Mouse (Mus musculus): ENCODE measurements at regions not wholly inside any gene's neighbourhood (a gene's known extent, or its start where the extent isn't known, plus 50 kb on each side); places are given as distances from the start of the nearest gene placed in this dataset.

DNA sequence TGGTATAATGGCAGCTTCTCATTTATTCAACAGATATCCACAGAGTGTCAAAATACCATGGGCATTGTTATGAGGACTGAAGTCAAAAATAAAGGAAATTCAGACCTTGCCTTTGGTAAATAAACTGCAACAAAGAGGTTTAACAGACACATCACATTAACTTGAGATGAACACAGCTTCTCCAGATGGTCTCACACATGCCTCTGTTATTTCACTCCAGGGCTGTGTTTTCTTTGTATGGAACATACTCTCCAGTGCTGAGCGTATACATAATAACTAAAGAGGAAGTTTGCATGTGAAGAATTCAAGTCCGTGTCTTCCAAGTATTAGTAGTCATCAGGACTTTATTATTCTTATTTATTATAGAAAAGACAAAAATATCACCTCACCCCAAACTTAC, 355.5 kb upstream of the Trib2 start:
- Histone ChIP-seq H3K27me3 (replicated peaks) (no peaks in the 10 kb centered on the region), H3K27ac (no peak overlapping the region), H3K4me2 (no peak overlapping the region), H3K36me3 (no peaks in the 10 kb centered on the region), H3K4me1 (no peaks in the 10 kb centered on the region), H3K4me3 (no peak overlapping the region), H3K9ac (no peak overlapping the region), H3K9me3 (replicated peaks) (no peaks in the 10 kb centered on the region)
- WGBS (ENCODE audit: insufficient replicate concordance), result 75% methylated on average over 2 of the region's 2 CpGs
- ATAC-seq, result no peak

DNA sequence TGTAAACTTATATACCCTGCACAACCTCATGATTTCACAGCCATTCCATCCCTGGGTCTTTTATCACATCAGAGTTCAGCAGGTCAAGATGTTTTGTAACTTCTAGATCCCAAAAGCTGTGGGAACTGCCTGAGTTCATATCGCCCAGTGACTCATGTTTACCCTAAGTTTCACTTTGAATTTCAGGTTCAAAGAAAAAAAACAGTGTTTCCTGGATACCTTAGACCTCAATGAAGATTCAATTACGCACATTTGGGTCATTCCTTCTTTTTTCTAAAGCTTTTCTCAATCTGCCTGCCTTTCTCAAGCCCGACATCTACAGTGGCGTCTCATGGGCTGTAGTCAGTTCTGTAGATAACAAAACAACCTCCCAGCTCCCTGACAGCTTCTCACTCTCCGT, 354.9 kb upstream of the Trib2 start:
- Histone ChIP-seq H3K27me3 (replicated peaks) (no peaks in the 10 kb centered on the region), H3K9ac (no peak overlapping the region), H3K4me2 (no peak overlapping the region), H3K9me3 (replicated peaks) (no peaks in the 10 kb centered on the region), H3K27ac (no peak overlapping the region), H3K36me3 (no peaks in the 10 kb centered on the region), H3K4me1 (no peaks in the 10 kb centered on the region), H3K4me3 (no peak overlapping the region)
- WGBS (ENCODE audit: insufficient replicate concordance), result 48% methylated on average over 5 of the region's 5 CpGs
- no peak for ATAC-seq

DNA sequence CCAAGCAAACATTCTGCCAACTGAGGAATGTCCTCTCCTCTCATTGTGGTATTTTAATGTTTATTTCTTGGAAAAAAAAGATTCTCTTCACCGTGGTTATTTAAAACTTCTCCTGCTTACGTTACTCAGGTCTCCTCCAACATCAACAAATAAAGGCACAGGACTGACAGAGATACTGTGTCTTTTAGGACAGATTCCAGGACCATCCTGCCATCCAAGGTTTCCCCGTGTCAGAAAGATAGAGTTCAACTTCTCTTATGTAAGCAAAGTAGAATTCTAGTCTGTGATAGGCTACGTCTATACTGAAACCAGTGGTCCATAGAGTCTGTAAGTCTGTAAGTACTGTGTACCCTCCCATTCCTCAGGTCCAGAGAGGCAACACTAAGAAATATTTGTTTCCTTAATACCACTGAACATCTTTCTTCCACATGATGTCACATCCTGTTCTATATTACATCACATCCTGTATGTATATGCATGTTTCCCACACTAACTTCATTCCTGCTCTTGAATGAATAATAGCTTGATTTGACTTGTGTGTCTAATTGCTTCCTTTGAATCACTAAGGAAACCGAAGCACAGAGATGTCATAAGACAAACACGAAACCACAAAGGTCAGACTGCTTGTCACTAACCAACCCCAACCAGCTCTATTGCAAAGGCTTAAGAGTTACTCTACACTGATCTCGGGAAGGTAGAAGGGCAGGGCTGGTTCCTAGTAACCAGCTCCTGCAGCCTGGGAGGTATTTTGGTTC, 353.2 kb upstream of the Trib2 start:
- H3K27ac ChIP-seq, result no peak overlapping the region
- no peak overlapping the region for H3K4me3 ChIP-seq
- no peaks in the 10 kb centered on the region for H3K27me3 ChIP-seq (replicated peaks)
- H3K9ac ChIP-seq, result no peak overlapping the region
- H3K9me3 ChIP-seq (replicated peaks), result no peaks in the 10 kb centered on the region
- H3K36me3 ChIP-seq, result no peaks in the 10 kb centered on the region
- WGBS (ENCODE audit: insufficient replicate concordance), result 51% methylated on average over 7 of the region's 7 CpGs
- no peak for ATAC-seq
- H3K4me2 ChIP-seq, result no peak overlapping the region
- no peaks in the 10 kb centered on the region for H3K4me1 ChIP-seq

DNA sequence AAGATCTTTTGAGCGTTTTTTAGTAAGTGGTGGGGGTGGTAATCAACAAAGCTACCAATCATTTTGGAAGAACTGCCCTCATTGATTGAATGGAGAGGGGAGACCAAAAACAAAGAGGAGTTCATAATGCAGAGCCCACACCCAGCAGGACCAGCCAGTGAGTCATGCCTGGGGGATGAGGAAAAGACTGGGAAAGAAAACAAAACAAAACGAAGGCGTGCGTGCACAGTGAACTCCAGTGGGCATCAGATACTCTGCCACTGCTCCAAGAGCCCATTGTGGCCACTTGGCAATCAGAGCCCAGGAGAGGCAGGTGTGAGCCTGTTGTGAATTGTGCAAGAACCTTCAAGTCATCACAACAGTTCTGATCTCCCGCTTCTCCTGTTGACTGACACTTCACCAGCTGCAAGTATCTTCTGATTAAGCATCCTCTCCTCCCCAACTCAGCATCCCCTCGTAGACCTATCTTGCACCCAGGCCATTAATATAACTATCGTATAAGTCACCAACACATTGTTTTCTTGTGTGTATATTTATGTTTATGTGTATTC, 351.1 kb upstream of the Trib2 start:
- Histone ChIP-seq H3K4me1 (no peaks in the 10 kb centered on the region), H3K27ac (no peak overlapping the region), H3K4me3 (no peak overlapping the region), H3K9ac (no peak overlapping the region), H3K4me2 (no peak overlapping the region), H3K9me3 (replicated peaks) (no peaks in the 10 kb centered on the region), H3K36me3 (no peaks in the 10 kb centered on the region), H3K27me3 (replicated peaks) (no peaks in the 10 kb centered on the region)
- 63% methylated on average over 7 of the region's 7 CpGs for WGBS (ENCODE audit: insufficient replicate concordance)
- ATAC-seq, result no peak

DNA sequence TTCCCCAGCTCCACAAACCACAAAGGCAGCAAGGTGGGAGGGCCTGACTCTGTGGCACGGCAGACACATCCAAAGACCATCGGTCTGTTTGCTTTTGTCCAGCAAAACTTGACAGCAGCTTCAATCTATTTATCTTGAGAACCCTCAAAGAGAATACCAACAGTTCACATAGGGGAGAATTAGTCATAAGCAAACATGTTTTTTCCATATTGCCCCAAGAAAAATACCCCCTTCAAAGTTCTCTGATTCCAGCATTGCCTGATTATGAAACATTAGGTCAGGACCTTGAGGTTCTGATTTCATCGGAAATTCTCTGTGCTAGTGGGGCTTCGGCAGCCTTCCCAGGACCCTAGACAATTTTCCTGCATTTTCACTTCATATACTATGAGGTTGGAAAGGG, 348.4 kb upstream of the Trib2 start:
- H3K36me3 ChIP-seq, result no peaks in the 10 kb centered on the region
- H3K4me1 ChIP-seq, result no peaks in the 10 kb centered on the region
- H3K4me2 ChIP-seq, result no peak overlapping the region
- H3K27me3 ChIP-seq (replicated peaks), result no peaks in the 10 kb centered on the region
- no peaks in the 10 kb centered on the region for H3K9me3 ChIP-seq (replicated peaks)
- no peak overlapping the region for H3K4me3 ChIP-seq
- no peak overlapping the region for H3K27ac ChIP-seq
- H3K9ac ChIP-seq, result no peak overlapping the region
- no peak for ATAC-seq
- WGBS (ENCODE audit: insufficient replicate concordance), result 57% methylated on average over 4 of the region's 4 CpGs

DNA sequence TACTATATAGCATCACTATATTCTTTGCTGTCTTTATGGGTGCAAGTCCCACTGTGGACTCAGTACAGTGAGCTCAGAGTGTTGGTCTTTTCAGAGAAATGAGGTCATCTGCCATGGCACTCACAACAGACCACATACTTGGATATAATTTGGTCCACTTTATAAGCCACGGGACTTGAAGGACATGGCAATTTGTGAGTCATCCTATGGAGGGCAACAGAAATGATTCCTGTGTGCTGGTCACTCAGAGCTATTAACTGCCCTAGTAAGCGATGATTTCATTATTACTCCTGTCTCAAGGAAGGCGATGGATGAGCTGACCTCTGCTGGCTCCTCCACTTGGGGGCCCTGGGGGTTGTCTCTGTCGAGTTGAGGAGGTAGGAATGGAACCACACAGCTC, 345.2 kb upstream of the Trib2 start:
- no peak overlapping the region for H3K4me2 ChIP-seq
- H3K27me3 ChIP-seq (replicated peaks), result no peaks in the 10 kb centered on the region
- H3K27ac ChIP-seq, result no peak overlapping the region
- no peak overlapping the region for H3K9ac ChIP-seq
- no peaks in the 10 kb centered on the region for H3K36me3 ChIP-seq
- H3K4me1 ChIP-seq, result no peaks in the 10 kb centered on the region
- no peak for ATAC-seq
- H3K4me3 ChIP-seq, result no peak overlapping the region
- no peaks in the 10 kb centered on the region for H3K9me3 ChIP-seq (replicated peaks)
- WGBS (ENCODE audit: insufficient replicate concordance), result 64% methylated on average over 4 of the region's 4 CpGs

DNA sequence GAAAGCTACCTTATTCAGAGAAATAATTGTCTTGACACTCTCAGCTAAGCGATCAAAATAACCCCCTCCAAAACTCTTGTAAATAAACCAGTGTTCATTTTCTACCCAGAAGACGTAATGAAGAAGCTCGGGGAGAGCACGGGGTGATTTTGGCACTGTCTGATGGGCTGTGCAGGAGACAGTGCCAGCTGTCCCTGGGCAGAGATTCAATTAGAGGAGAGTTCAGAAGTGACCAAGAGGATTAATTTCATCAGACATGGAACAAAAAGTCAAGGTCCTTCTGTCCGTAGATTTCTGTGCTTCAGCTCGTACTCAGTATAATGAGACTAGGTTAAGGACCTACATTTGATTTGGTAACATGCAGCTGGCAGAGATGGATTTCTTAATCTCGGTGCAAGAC, 341.2 kb upstream of the Trib2 start:
- 73% methylated on average over 7 of the region's 7 CpGs for WGBS (ENCODE audit: insufficient replicate concordance)
- Histone ChIP-seq H3K4me1 (no peaks in the 10 kb centered on the region), H3K27ac (no peak overlapping the region), H3K4me3 (no peak overlapping the region), H3K9me3 (replicated peaks) (no peaks in the 10 kb centered on the region), H3K27me3 (replicated peaks) (no peaks in the 10 kb centered on the region), H3K9ac (no peak overlapping the region), H3K36me3 (no peaks in the 10 kb centered on the region), H3K4me2 (no peak overlapping the region)
- no peak for ATAC-seq

DNA sequence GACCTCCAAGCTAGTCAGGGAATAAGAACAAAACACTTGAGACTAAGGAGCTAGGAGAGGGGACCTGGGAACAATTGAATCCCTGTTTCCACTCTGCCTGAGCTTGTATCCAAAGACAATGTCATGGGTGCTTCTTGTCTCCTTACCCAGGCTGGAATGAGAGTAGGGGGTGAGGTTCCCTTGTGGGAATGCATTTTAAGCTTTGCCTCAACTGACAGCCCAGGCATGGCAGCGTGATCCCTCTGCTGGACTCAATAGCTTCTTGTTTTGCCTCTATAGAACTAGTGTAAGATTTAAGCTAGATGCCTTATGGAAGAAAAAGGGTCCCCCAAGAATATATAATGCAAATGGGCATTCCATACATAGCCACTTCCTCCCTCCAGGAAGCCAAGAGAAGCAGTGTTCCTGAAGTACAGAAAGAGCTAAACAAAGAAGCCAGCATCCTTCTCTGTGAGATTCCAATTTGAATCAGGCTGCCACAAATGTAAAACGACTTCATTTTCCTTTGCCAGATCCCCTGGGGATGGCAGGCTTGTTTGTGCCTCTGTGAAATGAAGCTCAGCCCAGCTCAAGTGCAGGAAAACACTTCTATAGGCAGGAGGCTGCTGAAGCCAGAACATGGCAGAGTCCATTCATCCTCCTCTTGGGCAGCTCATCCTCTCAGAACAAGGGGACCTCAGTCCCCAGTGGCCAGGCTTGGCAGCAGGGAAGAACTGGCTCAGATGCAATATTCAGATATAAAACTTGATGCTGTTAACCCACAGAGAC, 339.3 kb upstream of the Trib2 start:
- H3K27me3 ChIP-seq (replicated peaks), result no peaks in the 10 kb centered on the region
- no peak overlapping the region for H3K27ac ChIP-seq
- no peak for ATAC-seq
- no peaks in the 10 kb centered on the region for H3K9me3 ChIP-seq (replicated peaks)
- no peaks in the 10 kb centered on the region for H3K4me1 ChIP-seq
- H3K9ac ChIP-seq, result no peak overlapping the region
- WGBS (ENCODE audit: insufficient replicate concordance), result 29% methylated on average over 2 of the region's 2 CpGs
- no peaks in the 10 kb centered on the region for H3K36me3 ChIP-seq
- no peak overlapping the region for H3K4me3 ChIP-seq
- no peak overlapping the region for H3K4me2 ChIP-seq

DNA sequence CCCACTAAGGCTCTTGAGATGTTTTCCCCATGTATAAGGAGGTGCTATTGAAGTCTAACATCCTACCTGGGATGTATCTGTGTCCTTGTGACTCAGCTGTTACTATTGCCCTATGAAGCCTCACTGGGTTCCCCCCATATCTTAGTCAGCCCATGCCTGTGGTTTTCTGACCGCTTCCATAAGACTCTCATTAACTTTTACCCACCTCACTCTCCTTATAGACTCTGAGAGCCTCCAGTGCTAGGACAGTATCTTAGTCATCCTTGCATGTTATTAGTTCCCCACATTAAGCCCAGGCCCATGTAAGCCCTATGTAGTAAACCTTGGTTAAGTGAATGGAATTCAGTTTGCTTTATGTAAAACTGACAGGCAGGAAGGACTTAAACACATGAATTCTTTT, 337.5 kb upstream of the Trib2 start:
- no peaks in the 10 kb centered on the region for H3K27me3 ChIP-seq (replicated peaks)
- no peaks in the 10 kb centered on the region for H3K9me3 ChIP-seq (replicated peaks)
- H3K9ac ChIP-seq, result no peak overlapping the region
- no peak for ATAC-seq
- 57% methylated on average over 1 of the region's 1 CpGs for WGBS (ENCODE audit: insufficient replicate concordance)
- no peaks in the 10 kb centered on the region for H3K36me3 ChIP-seq
- no peak overlapping the region for H3K4me3 ChIP-seq
- H3K4me1 ChIP-seq, result no peaks in the 10 kb centered on the region
- H3K4me2 ChIP-seq, result no peak overlapping the region
- no peak overlapping the region for H3K27ac ChIP-seq

DNA sequence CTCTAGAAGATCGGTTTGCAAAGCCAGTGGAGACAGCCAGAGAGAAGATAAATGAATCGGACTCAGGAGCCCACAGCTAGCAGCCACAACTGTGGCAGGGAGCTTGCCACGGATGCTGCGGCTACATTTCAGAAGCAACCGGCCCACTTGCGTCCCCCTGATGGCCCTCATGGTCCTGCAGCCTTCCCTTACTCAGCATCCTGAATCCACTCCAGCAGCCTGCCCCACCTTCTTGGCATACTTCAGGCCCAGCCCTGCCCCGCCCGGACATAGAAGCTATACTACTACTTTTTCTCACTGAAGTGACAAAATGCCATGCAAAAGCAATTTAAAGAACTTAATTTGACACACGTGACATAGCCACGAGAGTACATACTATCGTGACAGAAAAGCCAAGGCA, 335.4 kb upstream of the Trib2 start:
- Histone ChIP-seq H3K36me3 (no peaks in the 10 kb centered on the region), H3K9me3 (replicated peaks) (no peaks in the 10 kb centered on the region), H3K4me3 (no peak overlapping the region), H3K4me2 (no peak overlapping the region), H3K27ac (no peak overlapping the region), H3K9ac (no peak overlapping the region), H3K4me1 (no peaks in the 10 kb centered on the region), H3K27me3 (replicated peaks) (no peaks in the 10 kb centered on the region)
- 77% methylated on average over 11 of the region's 11 CpGs for WGBS (ENCODE audit: insufficient replicate concordance)
- ATAC-seq, result no peak

DNA sequence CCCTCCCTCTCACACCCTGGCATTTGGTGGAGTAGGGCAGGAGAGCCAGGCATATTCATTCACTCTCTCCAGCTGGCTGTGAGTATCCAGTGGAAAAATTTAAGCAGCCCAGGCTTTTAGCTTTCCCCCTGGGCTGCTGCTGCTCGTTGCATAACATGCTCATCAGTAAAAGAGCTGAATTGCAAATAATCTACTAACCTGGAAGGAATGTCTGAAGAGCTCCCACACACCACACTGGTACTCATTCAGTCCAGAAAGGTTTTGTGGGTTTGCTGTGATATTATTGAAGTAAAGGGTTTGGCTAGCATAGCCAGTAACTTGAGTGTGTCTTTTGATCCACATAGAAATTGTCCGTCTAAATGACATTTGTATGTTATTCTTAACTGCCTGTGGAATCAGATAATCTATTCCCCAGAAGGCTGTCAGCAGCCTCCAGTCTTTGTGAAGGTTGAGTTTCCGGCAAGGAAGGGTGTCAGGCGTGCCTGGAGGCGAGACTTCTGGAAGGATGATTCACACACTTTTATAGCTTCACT, 334.5 kb upstream of the Trib2 start:
- ATAC-seq, result no peak
- H3K4me1 ChIP-seq, result no peaks in the 10 kb centered on the region
- H3K27me3 ChIP-seq (replicated peaks), result no peaks in the 10 kb centered on the region
- no peaks in the 10 kb centered on the region for H3K36me3 ChIP-seq
- H3K4me2 ChIP-seq, result no peak overlapping the region
- WGBS (ENCODE audit: insufficient replicate concordance), result 50% methylated on average over 5 of the region's 5 CpGs
- no peaks in the 10 kb centered on the region for H3K9me3 ChIP-seq (replicated peaks)
- H3K27ac ChIP-seq, result no peak overlapping the region
- no peak overlapping the region for H3K4me3 ChIP-seq
- no peak overlapping the region for H3K9ac ChIP-seq

DNA sequence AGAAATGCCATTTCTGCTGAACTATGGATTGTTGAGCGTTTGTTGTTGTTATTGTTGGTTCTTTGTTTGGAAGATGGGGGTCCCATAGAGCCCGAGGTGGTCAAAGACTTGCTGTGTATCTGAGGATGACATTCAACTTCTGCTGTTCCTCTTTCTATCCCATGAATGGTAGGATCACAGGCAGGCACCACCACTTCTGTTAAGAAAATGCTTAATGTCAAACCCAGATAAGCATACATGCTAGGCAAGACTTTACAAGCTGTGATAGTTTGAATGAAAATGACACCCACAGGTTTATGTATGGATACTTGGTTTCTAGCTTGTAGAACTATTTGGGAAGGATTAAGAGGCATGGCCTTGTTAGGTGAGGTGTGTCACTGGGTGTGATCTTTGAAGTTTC, 330.2 kb upstream of the Trib2 start:
- Histone ChIP-seq H3K36me3 (no peaks in the 10 kb centered on the region), H3K4me1 (no peaks in the 10 kb centered on the region), H3K4me2 (no peak overlapping the region), H3K27ac (no peak overlapping the region), H3K9me3 (replicated peaks) (no peaks in the 10 kb centered on the region), H3K4me3 (no peak overlapping the region), H3K27me3 (replicated peaks) (no peaks in the 10 kb centered on the region), H3K9ac (no peak overlapping the region)
- 39% methylated on average over 2 of the region's 2 CpGs for WGBS (ENCODE audit: insufficient replicate concordance)
- no peak for ATAC-seq
